Mouse (Mus musculus): ENCODE results near the gene Hist1h2ad.

- TF ChIP-seq POLR2A (IDR thresholded peaks at IDR 0.05; ENCODE audit: low read depth, low read length) (no peak), CTCF (IDR thresholded peaks at IDR 0.05; ENCODE audit: extremely low read depth, insufficient read depth, insufficient read length, insufficient replicate concordance) (no peak)
These were observed 43.8 kb upstream of the Hist1h2ad start for GRCm38 (mm10) chr13:23530181-23530900.
